Mouse (Mus musculus): ENCODE measurements around the gene Ece1. TPM values are rescaled to one million over a fixed set of nuclear protein-coding genes. Genes with fewer than 3 reads are reported as not detected.
"Not testable (repeated sequence)": the region's sequence is repeated elsewhere in the genome, so short reads cannot be mapped to it uniquely, and the experiment has no call there.

The Ece1 gene
- 100 to 1,000 TPM; 119 to 133 TPM for total RNA-seq (2021)

- peak; percentile 91 for DNase-seq
Observed at GRCm38 (mm10) chr4:137862019-137862418, at the start of gene Ece1. Ece1 (plus strand) TSS chr4:137862237.

GRCm38 (mm10) chr4:137812946-137813708 is 48.9 kb upstream of the Ece1 start:
- DNase-seq: peak; percentile 41

GRCm38 (mm10) chr4:137814140-137814539 is 47.9 kb upstream of the Ece1 start:
- DNase-seq: peak; percentile 50

- no peak for DNase-seq
Observed at GRCm38 (mm10) chr4:137815473-137815872, 46.6 kb upstream of the Ece1 start.

- no peak for DNase-seq
Observed at GRCm38 (mm10) chr4:137816216-137816615, 45.8 kb upstream of the Ece1 start.

- DNase-seq: no peak
Observed at GRCm38 (mm10) chr4:137818341-137818740, 43.7 kb upstream of the Ece1 start.

GRCm38 (mm10) chr4:137819487-137819886 is 42.5 kb upstream of the Ece1 start:
- DNase-seq: no peak

- DNase-seq: no peak
Observed at GRCm38 (mm10) chr4:137820721-137821120, 41.3 kb upstream of the Ece1 start.

GRCm38 (mm10) chr4:137822537-137822936 is 39.5 kb upstream of the Ece1 start:
- no peak for DNase-seq

GRCm38 (mm10) chr4:137823542-137823941 is 38.5 kb upstream of the Ece1 start:
- no peak for DNase-seq

GRCm38 (mm10) chr4:137824881-137825280 is 37.2 kb upstream of the Ece1 start:
- no peak for DNase-seq

GRCm38 (mm10) chr4:137830380-137830779 is 31.7 kb upstream of the Ece1 start:
- no peak for DNase-seq

GRCm38 (mm10) chr4:137831598-137831997 is 30.4 kb upstream of the Ece1 start:
- DNase-seq: no peak

- peak; percentile 86 for DNase-seq
Observed at GRCm38 (mm10) chr4:137835624-137836337, 26.3 kb upstream of the Ece1 start.

GRCm38 (mm10) chr4:137836741-137837140 is 25.3 kb upstream of the Ece1 start:
- no peak for DNase-seq

GRCm38 (mm10) chr4:137837792-137838191 is 24.2 kb upstream of the Ece1 start:
- DNase-seq: no peak

GRCm38 (mm10) chr4:137838791-137839190 is 23.2 kb upstream of the Ece1 start:
- DNase-seq: no peak

GRCm38 (mm10) chr4:137839452-137839851 is 22.6 kb upstream of the Ece1 start:
- DNase-seq: no peak

- DNase-seq: peak; percentile 89
Observed at GRCm38 (mm10) chr4:137844656-137845055, 17.4 kb upstream of the Ece1 start.

GRCm38 (mm10) chr4:137847651-137848050 is 14.4 kb upstream of the Ece1 start:
- DNase-seq: not testable (repeated sequence)

GRCm38 (mm10) chr4:137850161-137850560 is 11.9 kb upstream of the Ece1 start:
- DNase-seq: no peak

- peak; percentile 71 for DNase-seq
Observed at GRCm38 (mm10) chr4:137851484-137851883, 10.6 kb upstream of the Ece1 start.

- no peak for DNase-seq
Observed at GRCm38 (mm10) chr4:137853822-137854221, 8.2 kb upstream of the Ece1 start.

Measured in heart, postnatal 4 days (tissue).